Mouse (Mus musculus) C2C12 (cell line): ENCODE data around the gene Ahrr. TPM values are rescaled to one million over a fixed set of nuclear protein-coding genes. Genes with fewer than 3 reads are reported as not detected.

Experiments used
- H3K27me3 ChIP-seq: one replicate; pipeline ENCODE4 v1.6.1; 2011; ENCODE audit not compliant: control insufficient read depth, insufficient read depth, insufficient read length
- H3K36me3 ChIP-seq: one replicate; pipeline ENCODE4 v1.6.1; 2011; ENCODE audit not compliant: control insufficient read depth, insufficient read depth
- H3K4me3 ChIP-seq: one replicate; pipeline ENCODE4 v1.5.1; 2011; ENCODE audit warnings: mild to moderate bottlenecking, control low read depth; ENCODE audit not compliant: poor library complexity, insufficient read depth, severe bottlenecking
- H3K79me2 ChIP-seq: one replicate; pipeline ENCODE4 v1.6.1; 2011; ENCODE audit not compliant: control insufficient read depth, insufficient read depth
- H3K79me3 ChIP-seq: one replicate; pipeline ENCODE4 v1.6.1; 2011; ENCODE audit warnings: low read depth, control low read depth
- H3ac ChIP-seq: one replicate; pipeline ENCODE3; 2011; ENCODE audit warnings: low read depth; ENCODE audit not compliant: control insufficient read depth, insufficient read length
- CEBPB ChIP-seq: IDR thresholded peaks from one replicate; pipeline ENCODE4 v1.6.1; 2011; ENCODE audit warnings: low read depth, mild to moderate bottlenecking, control low read depth, moderate library complexity
- CTCF ChIP-seq: IDR thresholded peaks from one replicate; pipeline ENCODE4 v1.5.1; 2011; ENCODE audit not compliant: control insufficient read depth, insufficient read depth, insufficient read length
- FOSL1 ChIP-seq: IDR thresholded peaks from one replicate; pipeline ENCODE4 v1.8.0; 2011; ENCODE audit warnings: mild to moderate bottlenecking, low read length; ENCODE audit not compliant: poor library complexity, insufficient read depth, severe bottlenecking
- MAX ChIP-seq: IDR thresholded peaks from one replicate; pipeline ENCODE4 v1.6.1; 2011; ENCODE audit warnings: mild to moderate bottlenecking, control low read depth
- MYOD1 ChIP-seq: IDR thresholded peaks from one replicate; pipeline ENCODE4 v1.6.1; 2011; ENCODE audit warnings: low read depth; ENCODE audit not compliant: control insufficient read depth, insufficient read length
- MYOG ChIP-seq: IDR thresholded peaks from one replicate; pipeline ENCODE4 v1.6.1; 2011; ENCODE audit not compliant: control insufficient read depth, insufficient read length; ENCODE audit errors: extremely low read depth
- USF1 ChIP-seq: IDR thresholded peaks from one replicate; pipeline ENCODE4 v1.6.1; 2011; ENCODE audit warnings: low read depth, mild to moderate bottlenecking, control low read depth, moderate library complexity
- polyA plus RNA-seq: library from polyadenylated mRNA; unstranded; fragments of >200 nt; fragmentation: generic; extraction: Trizol; gene quantifications from one replicate; pipeline ENCODE4 v1.2.1, GENCODE M21; 2012; ENCODE audit warnings: missing spikeins

Gene Ahrr
- polyA plus RNA-seq, 1 experiment = 2.0 TPM

DNA sequence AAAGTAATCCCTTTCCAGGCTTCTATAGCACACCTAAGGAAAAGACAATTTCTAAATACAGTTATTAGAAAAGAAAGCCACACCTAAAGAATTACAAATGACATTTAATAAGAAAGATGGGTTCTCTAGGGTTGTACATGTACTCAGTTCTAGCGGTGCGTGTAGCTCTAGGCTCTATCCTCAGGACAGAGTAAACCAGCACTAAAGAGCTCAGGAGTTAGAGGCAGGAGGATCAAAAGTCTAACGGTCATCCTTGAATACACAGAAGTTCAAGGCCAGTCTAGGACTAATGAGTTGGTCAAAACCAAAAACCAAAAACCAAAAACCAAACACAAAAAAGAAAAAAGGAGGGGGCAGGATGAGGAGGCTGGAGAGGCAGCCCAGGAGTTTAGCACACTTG, 22.5 kb upstream of the Ahrr start:
- Histone ChIP-seq H3K36me3 (peaks cover 32% of the 10 kb centered on the region), H3ac (no peak overlapping the region), H3K27me3 (no peaks in the 10 kb centered on the region), H3K79me2 (peaks cover 47% of the 10 kb centered on the region), H3K4me3 (no peak overlapping the region), H3K79me3 (peaks cover 29% of the 10 kb centered on the region)
- TF ChIP-seq MYOD1 = no peak
- no peak for TF ChIP-seq MYOG
- TF ChIP-seq USF1 = no peak
- TF ChIP-seq FOSL1 = no peak
- TF ChIP-seq CEBPB = no peak
- TF ChIP-seq CTCF = no peak
- no peak for TF ChIP-seq MAX

DNA sequence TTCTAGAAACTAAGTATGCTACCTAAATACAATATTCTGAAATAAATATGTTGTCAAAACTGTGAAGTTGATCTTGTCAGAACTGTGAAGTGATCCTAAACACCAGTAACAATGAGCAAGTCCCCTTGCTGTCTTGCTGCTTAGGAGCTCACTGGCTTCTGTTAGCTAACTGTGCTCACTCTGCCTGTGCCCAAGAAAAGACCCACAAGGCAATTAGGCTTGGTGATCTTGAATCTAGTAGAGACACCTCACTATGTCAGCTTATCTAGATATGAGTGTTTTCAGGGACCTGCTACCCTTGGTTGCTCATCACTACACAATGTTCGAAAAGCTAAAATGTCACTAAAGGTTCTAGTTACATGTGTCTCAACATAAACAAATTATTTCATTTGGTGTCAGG, 13.6 kb upstream of the Ahrr start:
- Histone ChIP-seq H3K79me3 (no peaks in the 10 kb centered on the region), H3ac (no peak overlapping the region), H3K4me3 (no peak overlapping the region), H3K36me3 (peaks cover 87% of the 10 kb centered on the region), H3K27me3 (no peaks in the 10 kb centered on the region), H3K79me2 (no peaks in the 10 kb centered on the region)
- TF ChIP-seq FOSL1 (no peak), MYOD1 (no peak), USF1 (no peak), MYOG (no peak)

DNA sequence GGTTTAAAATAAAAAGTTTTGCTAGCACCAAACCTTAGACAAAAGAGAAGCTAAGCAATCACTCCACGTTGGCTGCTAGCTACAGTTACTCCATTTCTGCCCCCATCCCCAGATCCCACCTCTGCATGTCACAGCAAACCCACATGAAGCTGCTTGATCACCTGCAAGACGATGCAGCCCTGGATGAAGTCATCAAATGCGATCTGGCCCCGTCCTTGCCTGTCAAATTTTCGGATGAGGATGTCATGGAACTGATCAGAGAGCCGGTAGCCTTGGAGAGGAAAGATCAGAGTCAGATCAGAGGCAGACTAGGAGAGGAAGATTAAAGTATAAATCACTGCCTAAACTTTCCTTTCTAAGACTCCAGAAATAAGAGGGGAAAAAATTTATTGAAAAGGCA, 13.2 kb upstream of the Ahrr start:
- Histone ChIP-seq H3K27me3 (no peaks in the 10 kb centered on the region), H3ac (no peak overlapping the region), H3K4me3 (no peak overlapping the region), H3K36me3 (peaks cover 84% of the 10 kb centered on the region), H3K79me2 (no peaks in the 10 kb centered on the region), H3K79me3 (no peaks in the 10 kb centered on the region)
- TF ChIP-seq USF1 (no peak), MYOG (no peak), FOSL1 (no peak), CEBPB (no peak), CTCF (no peak), MYOD1 (no peak), MAX (no peak)

DNA sequence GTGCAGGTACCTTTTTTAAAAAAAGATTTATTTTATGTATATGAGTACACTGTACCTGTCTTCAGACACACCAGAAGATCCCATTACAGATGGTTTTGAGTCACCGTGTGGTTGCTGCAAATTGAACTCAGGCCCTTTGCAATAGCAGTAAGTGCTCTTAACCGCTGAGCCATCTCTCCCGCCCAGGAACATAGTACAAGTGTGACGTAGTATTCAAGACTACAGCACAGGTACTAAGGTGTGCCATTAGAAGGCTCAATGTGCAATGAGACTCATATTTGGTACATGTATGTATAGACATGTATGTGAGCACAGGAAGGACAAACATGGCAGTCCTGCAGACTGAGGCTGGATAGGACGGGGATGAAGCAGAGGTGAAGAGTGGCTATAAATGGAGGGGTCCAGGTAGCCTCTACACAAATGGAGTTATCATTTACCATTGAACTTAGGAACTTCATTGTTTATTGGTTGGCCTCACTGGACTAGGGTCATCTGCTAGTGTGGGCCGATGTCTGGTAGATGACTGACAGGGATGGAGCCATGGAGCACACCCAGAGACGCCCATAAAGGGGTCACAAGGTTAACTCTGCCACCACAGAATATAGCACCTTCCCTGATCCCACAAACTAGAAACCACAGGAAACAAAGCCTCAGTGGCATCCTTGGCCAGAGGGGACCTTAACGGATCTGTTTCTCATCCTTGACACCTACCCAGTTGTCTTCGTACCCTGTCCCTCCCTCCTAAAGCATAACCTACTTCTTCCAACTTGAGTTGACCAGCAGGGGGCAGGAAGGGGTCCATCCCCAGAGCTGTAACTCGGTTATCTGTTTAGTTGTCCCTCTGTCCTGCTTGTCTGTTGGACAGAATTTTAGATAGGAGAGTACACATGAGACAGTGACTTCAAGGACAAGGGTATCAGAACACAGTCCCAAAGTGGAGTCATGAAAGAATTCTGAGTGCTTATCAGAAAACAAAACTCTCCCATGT, 10.2 kb upstream of the Ahrr start:
- Histone ChIP-seq H3K79me3 (no peaks in the 10 kb centered on the region), H3K27me3 (no peaks in the 10 kb centered on the region), H3K4me3 (no peak overlapping the region), H3K36me3 (peaks cover 54% of the 10 kb centered on the region), H3ac (no peak overlapping the region), H3K79me2 (no peaks in the 10 kb centered on the region)
- no peak for TF ChIP-seq CEBPB
- TF ChIP-seq MYOG = no peak
- TF ChIP-seq MYOD1 = no peak
- TF ChIP-seq USF1 = no peak
- no peak for TF ChIP-seq FOSL1
- TF ChIP-seq CTCF = no peak
- TF ChIP-seq MAX = no peak

DNA sequence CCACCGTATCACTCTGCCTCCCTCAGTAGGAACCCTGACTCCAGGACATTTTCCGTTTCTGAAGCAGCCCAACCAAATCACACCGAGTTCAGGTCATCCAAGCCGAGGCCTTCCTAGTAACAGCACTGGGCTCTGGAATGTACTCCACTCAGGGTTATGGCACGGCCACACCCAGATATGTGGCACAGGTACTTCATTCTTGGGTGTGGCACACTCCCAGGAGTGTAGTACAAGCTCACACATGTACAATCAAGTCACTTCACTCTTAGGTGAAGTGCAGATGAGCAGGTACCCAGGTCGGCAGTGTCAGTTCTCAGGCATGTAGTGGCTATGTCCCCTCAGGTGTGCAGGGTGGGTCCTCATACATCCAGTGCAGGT, 9.5 kb upstream of the Ahrr start:
- Histone ChIP-seq H3K79me3 (no peaks in the 10 kb centered on the region), H3K27me3 (no peaks in the 10 kb centered on the region), H3K4me3 (no peak overlapping the region), H3K36me3 (peaks cover 49% of the 10 kb centered on the region), H3K79me2 (no peaks in the 10 kb centered on the region), H3ac (no peak overlapping the region)
- TF ChIP-seq CTCF (no peak), FOSL1 (no peak), CEBPB (no peak), USF1 (no peak), MYOD1 (no peak), MAX (no peak), MYOG (no peak)
